Mouse (Mus musculus): ENCODE results near the gene Rtel1. TPM values are rescaled to one million over a fixed set of nuclear protein-coding genes. Genes with fewer than 3 reads are reported as not detected.

Gene Rtel1
- polyA plus RNA-seq, 1 experiment = 45.8 TPM

DNA sequence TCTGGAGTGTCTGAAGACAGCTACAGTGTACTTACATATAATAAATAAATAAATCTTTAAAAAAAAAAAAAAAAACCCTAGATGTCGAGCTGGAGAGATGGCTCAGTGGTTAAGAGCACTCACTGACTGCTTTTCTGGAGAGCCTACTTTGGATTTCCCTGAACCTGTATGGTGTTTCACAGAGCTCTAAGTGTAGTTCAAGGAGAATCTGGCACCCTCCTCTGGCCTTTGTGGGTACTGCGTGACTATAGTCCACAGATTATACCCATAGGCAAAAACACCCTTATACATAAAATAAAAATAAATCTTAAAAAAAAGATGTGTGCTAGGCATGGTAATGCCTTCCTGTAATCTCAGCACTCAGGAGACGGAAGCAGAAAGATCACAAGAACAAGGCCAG lies 14.5 kb downstream of the Rtel1 start:
- Histone ChIP-seq H3K36me3 (ENCODE audit: control insufficient read depth, insufficient read depth) (peaks cover 87% of the 10 kb centered on the region), H3K79me2 (ENCODE audit: control insufficient read depth, insufficient read depth) (no peaks in the 10 kb centered on the region), H3K4me3 (ENCODE audit: insufficient read depth, poor library complexity, severe bottlenecking) (no peak overlapping the region), H3K27me3 (ENCODE audit: control insufficient read depth, insufficient read depth, insufficient read length) (no peaks in the 10 kb centered on the region), H3ac (ENCODE audit: control insufficient read depth, insufficient read length, low read depth) (no peak overlapping the region), H3K79me3 (ENCODE audit: low read depth) (peaks cover 1% of the 10 kb centered on the region)
- TF ChIP-seq FOSL1 (IDR thresholded peaks at IDR 0.05; ENCODE audit: insufficient read depth, low read length, poor library complexity, severe bottlenecking) (no peak), MAX (IDR thresholded peaks at IDR 0.05) (no peak), USF1 (IDR thresholded peaks at IDR 0.05; ENCODE audit: low read depth) (no peak)

DNA sequence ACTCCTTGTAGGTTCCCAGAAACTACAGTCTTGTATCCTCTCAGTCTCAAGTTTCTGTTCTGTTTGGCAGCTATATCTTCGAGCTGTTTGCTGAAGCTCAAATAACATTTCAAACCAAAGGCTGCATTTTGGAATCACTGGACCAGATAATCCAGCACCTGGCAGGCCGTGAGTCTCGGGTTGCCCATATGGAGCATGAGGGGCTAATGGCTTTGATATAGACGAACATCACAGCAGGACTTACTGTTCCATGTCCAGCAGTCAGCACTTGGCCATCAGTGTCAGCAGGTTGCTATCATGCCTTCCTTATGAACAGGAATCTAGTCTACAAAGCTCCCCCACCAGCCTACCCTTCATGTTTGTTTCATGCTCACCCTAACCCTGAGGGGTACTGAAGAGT lies 20.9 kb downstream of the Rtel1 start:
- Histone ChIP-seq H3K79me2 (ENCODE audit: control insufficient read depth, insufficient read depth) (no peaks in the 10 kb centered on the region), H3ac (ENCODE audit: control insufficient read depth, insufficient read length, low read depth) (no peak overlapping the region), H3K4me3 (ENCODE audit: insufficient read depth, poor library complexity, severe bottlenecking) (no peak overlapping the region), H3K79me3 (ENCODE audit: low read depth) (no peaks in the 10 kb centered on the region), H3K36me3 (ENCODE audit: control insufficient read depth, insufficient read depth) (peaks cover 79% of the 10 kb centered on the region), H3K27me3 (ENCODE audit: control insufficient read depth, insufficient read depth, insufficient read length) (no peaks in the 10 kb centered on the region)
- no peak for TF ChIP-seq CTCF (IDR thresholded peaks at IDR 0.05; ENCODE audit: control insufficient read depth, insufficient read depth, insufficient read length)
- no peak for TF ChIP-seq CEBPB (IDR thresholded peaks at IDR 0.05; ENCODE audit: low read depth)
- no peak for TF ChIP-seq MYOG (IDR thresholded peaks at IDR 0.05; ENCODE audit: control insufficient read depth, extremely low read depth, insufficient read length)
- TF ChIP-seq FOSL1 (IDR thresholded peaks at IDR 0.05; ENCODE audit: insufficient read depth, low read length, poor library complexity, severe bottlenecking) = no peak
- no peak for TF ChIP-seq MAX (IDR thresholded peaks at IDR 0.05)
- no peak for TF ChIP-seq USF1 (IDR thresholded peaks at IDR 0.05; ENCODE audit: low read depth)
- no peak for TF ChIP-seq MYOD1 (IDR thresholded peaks at IDR 0.05; ENCODE audit: control insufficient read depth, insufficient read length, low read depth)

DNA sequence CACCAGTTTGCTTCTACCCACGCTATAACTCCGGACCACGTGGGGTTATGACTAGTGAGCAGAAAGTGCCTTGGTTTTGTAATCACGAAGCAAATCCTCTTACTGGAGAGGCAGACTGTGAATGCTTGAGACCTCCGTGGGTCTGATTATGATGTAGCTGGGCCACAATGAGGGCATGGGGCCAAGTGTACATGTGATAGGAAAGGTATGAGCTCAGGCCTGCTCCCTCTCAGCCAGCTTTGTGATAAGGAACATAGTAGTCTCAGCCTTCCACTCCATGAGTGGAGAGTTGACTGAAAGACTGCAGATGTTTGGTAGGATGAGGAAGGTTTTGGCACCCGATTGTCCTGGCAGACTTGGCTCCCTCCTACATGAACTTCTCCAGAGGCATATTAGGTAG lies 23.2 kb downstream of the Rtel1 start:
- H3K4me3 ChIP-seq (ENCODE audit: insufficient read depth, poor library complexity, severe bottlenecking) = no peak overlapping the region
- no peaks in the 10 kb centered on the region for H3K79me2 ChIP-seq (ENCODE audit: control insufficient read depth, insufficient read depth)
- no peaks in the 10 kb centered on the region for H3K79me3 ChIP-seq (ENCODE audit: low read depth)
- H3K27me3 ChIP-seq (ENCODE audit: control insufficient read depth, insufficient read depth, insufficient read length) = no peaks in the 10 kb centered on the region
- TF ChIP-seq CTCF (IDR thresholded peaks at IDR 0.05; ENCODE audit: control insufficient read depth, insufficient read depth, insufficient read length) = no peak
- TF ChIP-seq USF1 (IDR thresholded peaks at IDR 0.05; ENCODE audit: low read depth) = no peak
- no peak for TF ChIP-seq CEBPB (IDR thresholded peaks at IDR 0.05; ENCODE audit: low read depth)
- no peak for TF ChIP-seq MAX (IDR thresholded peaks at IDR 0.05)
- TF ChIP-seq MYOD1 (IDR thresholded peaks at IDR 0.05; ENCODE audit: control insufficient read depth, insufficient read length, low read depth) = no peak
- no peak for TF ChIP-seq MYOG (IDR thresholded peaks at IDR 0.05; ENCODE audit: control insufficient read depth, extremely low read depth, insufficient read length)
- TF ChIP-seq FOSL1 (IDR thresholded peaks at IDR 0.05; ENCODE audit: insufficient read depth, low read length, poor library complexity, severe bottlenecking) = no peak
- no peak overlapping the region for H3ac ChIP-seq (ENCODE audit: control insufficient read depth, insufficient read length, low read depth)
- H3K36me3 ChIP-seq (ENCODE audit: control insufficient read depth, insufficient read depth) = peaks cover 82% of the 10 kb centered on the region

DNA sequence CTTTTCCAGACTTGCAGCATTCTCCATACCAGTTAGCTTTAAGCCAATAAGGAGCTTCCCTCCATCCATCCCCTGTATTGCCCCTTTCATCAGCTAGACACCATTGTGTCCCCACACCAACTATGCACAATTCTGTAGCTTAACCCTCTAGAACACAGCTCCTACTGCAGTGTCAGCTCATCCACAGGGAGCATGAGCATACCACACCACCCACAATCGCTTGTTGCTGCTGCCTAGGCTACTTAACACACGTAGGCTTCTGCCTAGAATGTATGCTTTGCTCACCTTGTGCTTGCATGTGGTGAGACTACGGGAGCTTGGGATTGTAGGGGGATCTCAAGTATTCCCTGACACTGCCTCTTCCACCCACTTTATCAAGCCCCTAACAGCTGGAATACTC lies 37.2 kb downstream of the Rtel1 start:
- no peaks in the 10 kb centered on the region for H3K27me3 ChIP-seq (ENCODE audit: control insufficient read depth, insufficient read depth, insufficient read length)
- H3K79me2 ChIP-seq (ENCODE audit: control insufficient read depth, insufficient read depth) = peaks cover 10% of the 10 kb centered on the region
- peaks cover 99% of the 10 kb centered on the region for H3K36me3 ChIP-seq (ENCODE audit: control insufficient read depth, insufficient read depth)
- no peak overlapping the region for H3ac ChIP-seq (ENCODE audit: control insufficient read depth, insufficient read length, low read depth)
- TF ChIP-seq CTCF (IDR thresholded peaks at IDR 0.05; ENCODE audit: control insufficient read depth, insufficient read depth, insufficient read length) (no peak), USF1 (IDR thresholded peaks at IDR 0.05; ENCODE audit: low read depth) (no peak), MAX (IDR thresholded peaks at IDR 0.05) (no peak), FOSL1 (IDR thresholded peaks at IDR 0.05; ENCODE audit: insufficient read depth, low read length, poor library complexity, severe bottlenecking) (no peak), CEBPB (IDR thresholded peaks at IDR 0.05; ENCODE audit: low read depth) (no peak), MYOD1 (IDR thresholded peaks at IDR 0.05; ENCODE audit: control insufficient read depth, insufficient read length, low read depth) (no peak), MYOG (IDR thresholded peaks at IDR 0.05; ENCODE audit: control insufficient read depth, extremely low read depth, insufficient read length) (no peak)
- no peak overlapping the region for H3K4me3 ChIP-seq (ENCODE audit: insufficient read depth, poor library complexity, severe bottlenecking)
- H3K79me3 ChIP-seq (ENCODE audit: low read depth) = peaks cover 4% of the 10 kb centered on the region

DNA sequence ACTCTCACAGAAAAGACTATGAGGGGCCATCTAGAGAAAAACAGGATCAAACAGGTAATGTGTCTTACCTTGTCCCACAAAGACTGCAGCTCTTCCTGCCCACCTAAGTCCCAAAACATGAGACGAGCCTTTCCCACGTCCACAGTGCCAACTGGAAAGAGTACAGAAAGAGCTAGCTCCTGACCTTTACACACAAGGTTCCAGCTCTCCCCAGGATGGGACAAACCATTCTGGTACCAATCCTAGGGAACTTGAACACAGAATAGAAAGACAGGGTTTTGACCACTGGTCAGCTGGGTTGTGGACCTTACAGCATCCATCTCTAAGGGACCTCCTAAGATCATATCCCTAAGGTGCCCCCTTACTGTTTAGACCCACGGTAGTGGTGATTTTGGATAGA lies 44.4 kb downstream of the Rtel1 start:
- H3K79me2 ChIP-seq (ENCODE audit: control insufficient read depth, insufficient read depth) = peaks cover 78% of the 10 kb centered on the region
- peak overlapping the region; percentile 35 for H3ac ChIP-seq (ENCODE audit: control insufficient read depth, insufficient read length, low read depth)
- TF ChIP-seq USF1 (IDR thresholded peaks at IDR 0.05; ENCODE audit: low read depth) (no peak), MYOD1 (IDR thresholded peaks at IDR 0.05; ENCODE audit: control insufficient read depth, insufficient read length, low read depth) (no peak), MYOG (IDR thresholded peaks at IDR 0.05; ENCODE audit: control insufficient read depth, extremely low read depth, insufficient read length) (no peak), FOSL1 (IDR thresholded peaks at IDR 0.05; ENCODE audit: insufficient read depth, low read length, poor library complexity, severe bottlenecking) (no peak), CEBPB (IDR thresholded peaks at IDR 0.05; ENCODE audit: low read depth) (no peak), CTCF (IDR thresholded peaks at IDR 0.05; ENCODE audit: control insufficient read depth, insufficient read depth, insufficient read length) (no peak), MAX (IDR thresholded peaks at IDR 0.05) (no peak)
- H3K27me3 ChIP-seq (ENCODE audit: control insufficient read depth, insufficient read depth, insufficient read length) = no peaks in the 10 kb centered on the region
- H3K4me3 ChIP-seq (ENCODE audit: insufficient read depth, poor library complexity, severe bottlenecking) = peak overlapping the region; percentile 78
- peaks cover 57% of the 10 kb centered on the region for H3K79me3 ChIP-seq (ENCODE audit: low read depth)
- peaks cover 58% of the 10 kb centered on the region for H3K36me3 ChIP-seq (ENCODE audit: control insufficient read depth, insufficient read depth)

DNA sequence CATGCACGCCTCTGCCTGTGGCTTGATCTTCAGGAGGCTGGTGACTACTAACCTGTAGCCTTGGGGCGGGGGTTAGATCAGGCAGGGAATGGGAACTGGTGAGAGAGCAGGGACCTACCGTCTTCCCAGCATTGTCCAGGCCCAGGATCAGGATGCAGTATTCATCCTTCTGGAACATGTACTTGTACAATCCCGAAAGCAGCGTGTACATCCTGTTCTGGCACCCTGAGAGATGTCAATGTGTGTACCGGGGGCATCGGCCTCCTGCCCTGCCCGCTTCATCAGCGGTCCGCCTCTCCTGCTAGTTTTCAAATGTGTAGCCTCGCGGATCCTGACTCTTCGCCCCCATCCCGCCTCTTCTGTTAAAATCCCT lies 44.9 kb downstream of the Rtel1 start:
- Histone ChIP-seq H3K4me3 (ENCODE audit: insufficient read depth, poor library complexity, severe bottlenecking) (peak overlapping the region; percentile 78), H3K79me3 (ENCODE audit: low read depth) (peaks cover 62% of the 10 kb centered on the region), H3ac (ENCODE audit: control insufficient read depth, insufficient read length, low read depth) (peak overlapping the region; percentile 95), H3K79me2 (ENCODE audit: control insufficient read depth, insufficient read depth) (peaks cover 83% of the 10 kb centered on the region), H3K36me3 (ENCODE audit: control insufficient read depth, insufficient read depth) (peaks cover 58% of the 10 kb centered on the region), H3K27me3 (ENCODE audit: control insufficient read depth, insufficient read depth, insufficient read length) (no peaks in the 10 kb centered on the region)
- TF ChIP-seq MAX (IDR thresholded peaks at IDR 0.05) (peak; percentile 34), MYOG (IDR thresholded peaks at IDR 0.05; ENCODE audit: control insufficient read depth, extremely low read depth, insufficient read length) (no peak), FOSL1 (IDR thresholded peaks at IDR 0.05; ENCODE audit: insufficient read depth, low read length, poor library complexity, severe bottlenecking) (no peak), CEBPB (IDR thresholded peaks at IDR 0.05; ENCODE audit: low read depth) (no peak), USF1 (IDR thresholded peaks at IDR 0.05; ENCODE audit: low read depth) (no peak), MYOD1 (IDR thresholded peaks at IDR 0.05; ENCODE audit: control insufficient read depth, insufficient read length, low read depth) (no peak), CTCF (IDR thresholded peaks at IDR 0.05; ENCODE audit: control insufficient read depth, insufficient read depth, insufficient read length) (no peak)
